In the genomic region with DNA sequence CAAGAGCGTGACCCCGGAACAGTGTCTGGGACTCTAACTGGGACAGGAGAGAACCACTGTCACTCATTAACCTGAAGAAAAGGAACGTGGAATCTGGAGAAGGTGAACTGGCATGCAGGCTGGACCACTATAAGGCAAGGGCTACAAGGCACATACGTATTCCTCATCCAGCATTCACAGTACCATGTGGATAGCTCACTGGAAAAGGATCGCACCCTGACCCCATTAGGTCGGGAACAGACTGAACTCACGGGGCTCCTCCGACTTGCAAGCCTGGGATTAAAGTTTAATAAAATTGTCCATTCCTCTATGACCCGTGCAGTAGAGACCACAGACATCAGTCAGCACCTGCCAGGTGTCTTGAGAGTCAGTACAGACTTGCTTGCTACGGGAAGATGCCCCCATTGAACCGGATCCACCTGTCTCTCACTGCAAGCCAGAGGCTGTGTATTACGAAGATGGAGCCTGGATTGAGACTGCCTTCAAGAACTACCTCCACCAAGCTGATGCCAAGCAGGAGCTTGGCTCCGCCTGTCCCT, we compare ENCODE assay signal across 28 mouse cellular contexts.
DNase-seq lines count a peak whose midpoint lies in the region; ATAC-seq and TF ChIP-seq lines count a peak whose summit lies in the region.
"Had no signal": no experiment of that assay in that cellular context is flagged by ENCODE, and none has a peak within 500 bp of the region (broad histone marks: within the 10 kb centered on the region; RNA-seq: fewer than 3 reads in every experiment).

No protein-coding gene starts in this region.

- 89% methylated on average over 13 of the region's 13 CpGs for WGBS in midbrain, embryonic 11.5 days
- WGBS in midbrain, postnatal 0 days = 89% methylated on average over 13 of the region's 13 CpGs
- 88% methylated on average over 13 of the region's 13 CpGs for WGBS in kidney, embryonic 14.5 days

- no peak for TF ChIP-seq CTCF in midbrain, postnatal 0 days (IDR thresholded peaks at IDR 0.05)

- H3K9ac ChIP-seq in midbrain, embryonic 11.5 days (ENCODE audit: low read length) = no peak overlapping the region
- no peak overlapping the region for H3K9ac ChIP-seq in midbrain, postnatal 0 days (replicated peaks; ENCODE audit: low read length, poor library complexity, severe bottlenecking)
- no peak overlapping the region for H3K9ac ChIP-seq in kidney, embryonic 14.5 days (ENCODE audit: low read depth, low read length)
- H3K9ac ChIP-seq: embryonic facial prominence, embryonic 12.5 days; heart, embryonic 15.5 days; limb, embryonic 12.5 days; liver, embryonic 15.5 days; lung, embryonic 15.5 days; midbrain, embryonic 15.5 days had no signal

- peak; percentile 26 for DNase-seq in midbrain, embryonic 11.5 days (ENCODE audit: low spot score, missing footprints)
- no peak for DNase-seq in midbrain, postnatal 0 days (ENCODE audit: low spot score)
- peak; percentile 39 for DNase-seq in kidney, postnatal 14 days
- DNase-seq in lung, postnatal 4 days = no peak
- no peak for DNase-seq in layer of hippocampus, adult 18-20 months (ENCODE audit: low spot score in 2 of 2)
- DNase-seq: adrenal gland, postnatal 14 days; cerebellum, adult 11 months; cerebellum, adult 9-10 months; cerebellum, postnatal 36 days; gastrocnemius, postnatal 10 days; lung, postnatal 36 days; right cerebral cortex, adult 18-20 months; right cerebral cortex, postnatal 4 days; thymus, adult 2 months; thymus, postnatal 36 days had no signal

- no peaks in the 10 kb centered on the region for H3K4me1 ChIP-seq in midbrain, embryonic 11.5 days (ENCODE audit: control insufficient read depth, insufficient read depth, low read length)
- no peaks in the 10 kb centered on the region for H3K4me1 ChIP-seq in midbrain, postnatal 0 days (ENCODE audit: insufficient read depth, low read length)
- H3K4me1 ChIP-seq in kidney, embryonic 14.5 days (ENCODE audit: control insufficient read depth, insufficient read depth, low read length) = no peaks in the 10 kb centered on the region
- H3K4me1 ChIP-seq: embryonic facial prominence, embryonic 12.5 days; heart, embryonic 15.5 days; limb, embryonic 12.5 days; liver, embryonic 15.5 days; lung, embryonic 15.5 days; midbrain, embryonic 15.5 days had no signal

- H3K4me3 ChIP-seq in midbrain, embryonic 11.5 days (ENCODE audit: low read depth, low read length) = no peak overlapping the region
- no peak overlapping the region for H3K4me3 ChIP-seq in midbrain, postnatal 0 days (ENCODE audit: low read depth, low read length)
- no peak overlapping the region for H3K4me3 ChIP-seq in kidney, embryonic 14.5 days (ENCODE audit: low read length)
- H3K4me3 ChIP-seq: embryonic facial prominence, embryonic 12.5 days; heart, embryonic 15.5 days; left cerebral cortex, adult 2 months; limb, embryonic 12.5 days; liver, embryonic 15.5 days; lung, embryonic 15.5 days; midbrain, embryonic 15.5 days had no signal

- H3K27ac ChIP-seq in midbrain, embryonic 11.5 days (ENCODE audit: low read depth, low read length) = no peak overlapping the region
- no peak overlapping the region for H3K27ac ChIP-seq in midbrain, postnatal 0 days (ENCODE audit: low read depth, low read length)
- no peak overlapping the region for H3K27ac ChIP-seq in kidney, embryonic 14.5 days (ENCODE audit: low read depth, low read length)
- H3K27ac ChIP-seq: embryonic facial prominence, embryonic 12.5 days; heart, embryonic 15.5 days; left cerebral cortex, adult 2 months; limb, embryonic 12.5 days; liver, embryonic 15.5 days; lung, embryonic 15.5 days; midbrain, embryonic 15.5 days; stomach, postnatal 0 days had no signal

- H3K36me3 ChIP-seq in midbrain, embryonic 11.5 days (ENCODE audit: control insufficient read depth, insufficient read depth, low read length) = no peaks in the 10 kb centered on the region
- H3K36me3 ChIP-seq in midbrain, postnatal 0 days (ENCODE audit: insufficient read depth, low read length) = no peaks in the 10 kb centered on the region
- H3K36me3 ChIP-seq in kidney, embryonic 14.5 days (ENCODE audit: control insufficient read depth, insufficient read depth, low read length) = no peaks in the 10 kb centered on the region
- H3K36me3 ChIP-seq: embryonic facial prominence, embryonic 12.5 days; heart, embryonic 15.5 days; limb, embryonic 12.5 days; liver, embryonic 15.5 days; lung, embryonic 15.5 days; midbrain, embryonic 15.5 days had no signal

- H3K27me3 ChIP-seq in midbrain, embryonic 11.5 days (ENCODE audit: control insufficient read depth, insufficient read depth, low read length) = no peaks in the 10 kb centered on the region
- H3K27me3 ChIP-seq in midbrain, postnatal 0 days (ENCODE audit: insufficient read depth, low read length) = no peaks in the 10 kb centered on the region
- no peaks in the 10 kb centered on the region for H3K27me3 ChIP-seq in kidney, embryonic 14.5 days (ENCODE audit: control insufficient read depth, insufficient read depth, low read length)
- H3K27me3 ChIP-seq: embryonic facial prominence, embryonic 12.5 days; heart, embryonic 15.5 days; limb, embryonic 12.5 days; liver, embryonic 15.5 days; lung, embryonic 15.5 days; midbrain, embryonic 15.5 days had no signal

- no peaks in the 10 kb centered on the region for H3K9me3 ChIP-seq in midbrain, embryonic 11.5 days (ENCODE audit: control insufficient read depth, low read length)
- no peaks in the 10 kb centered on the region for H3K9me3 ChIP-seq in midbrain, postnatal 0 days (ENCODE audit: low read length)
- no peaks in the 10 kb centered on the region for H3K9me3 ChIP-seq in kidney, embryonic 14.5 days (ENCODE audit: control insufficient read depth, low read length)
- H3K9me3 ChIP-seq: embryonic facial prominence, embryonic 12.5 days; heart, embryonic 15.5 days; limb, embryonic 12.5 days; liver, embryonic 15.5 days; lung, embryonic 15.5 days; midbrain, embryonic 15.5 days had no signal

- no peak overlapping the region for H3K4me2 ChIP-seq in midbrain, embryonic 11.5 days
- no peak overlapping the region for H3K4me2 ChIP-seq in midbrain, postnatal 0 days (ENCODE audit: low read depth, low read length, poor library complexity, severe bottlenecking)
- no peak overlapping the region for H3K4me2 ChIP-seq in kidney, embryonic 14.5 days (replicated peaks; ENCODE audit: low read depth, low read length)
- H3K4me2 ChIP-seq: embryonic facial prominence, embryonic 12.5 days; heart, embryonic 15.5 days; limb, embryonic 12.5 days; liver, embryonic 15.5 days; lung, embryonic 15.5 days; midbrain, embryonic 15.5 days had no signal

- no peak for ATAC-seq in midbrain, embryonic 11.5 days (ENCODE audit: low FRiP score)
- ATAC-seq in midbrain, postnatal 0 days (ENCODE audit: low FRiP score) = no peak
- 0 out of 2 replicates have a peak, but pooled peaks have one; percentile 55 for ATAC-seq in kidney, embryonic 14.5 days (ENCODE audit: low FRiP score, low TSS enrichment)
- no peak for ATAC-seq in frontal cortex, adult (ENCODE audit: low TSS enrichment)
- ATAC-seq: CD4-positive, CD25-positive, alpha-beta regulatory T cell, adult 4 months; forebrain, embryonic 16.5 days; hindbrain, embryonic 16.5 days; midbrain, embryonic 15.5 days had no signal

Comparison
In these comparisons a context has a peak if more than half of its experiments do, and no peak if none do; other contexts are left out.
1. DNase-seq: peak in midbrain, embryonic 11.5 days (single experiment) and kidney, postnatal 14 days (single experiment); none in midbrain, postnatal 0 days (single experiment), lung, postnatal 4 days (0 of 2) and layer of hippocampus, adult 18-20 months (0 of 2).